Mouse (Mus musculus) urinary bladder, postnatal 36 days (tissue): ENCODE data around the gene Gm13279.
"Not testable (repeated sequence)": the region's sequence is repeated elsewhere in the genome, so short reads cannot be mapped to it uniquely, and the experiment has no call there.

Experiments used
- DNase-seq, 2 experiments: peaks; one replicate each; pipeline ENCODE4 v3.0.0; 2022; ENCODE audit warnings: low spot score in 2 of 2, mixed read lengths in 1 of 2

The Gm13279 gene

DNA sequence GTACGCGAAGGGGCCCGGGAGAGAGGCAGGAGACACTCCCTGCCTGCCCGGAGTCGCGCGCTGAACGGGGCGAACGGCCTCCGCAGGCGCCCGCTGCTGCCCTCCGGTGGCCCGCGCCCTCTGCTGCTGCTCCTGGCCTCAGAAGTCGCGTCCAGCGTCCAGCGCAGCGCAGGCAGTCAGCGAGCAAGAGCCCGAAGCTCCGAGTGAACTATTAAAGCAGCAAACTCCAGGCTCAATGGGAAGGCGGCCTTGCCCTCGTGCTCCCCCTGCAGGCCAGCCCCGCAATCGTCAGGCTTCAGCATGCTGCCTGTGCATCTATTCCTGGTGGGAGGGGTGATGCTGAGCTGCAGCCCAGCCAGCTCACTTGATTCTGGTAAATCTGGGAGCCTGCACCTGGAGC is at the start of gene Gm13279:
Gene Gm13279 (plus strand): TSS at position 301 of the 400 bp plus-strand sequence.
- not testable (repeated sequence) for DNase-seq

DNA sequence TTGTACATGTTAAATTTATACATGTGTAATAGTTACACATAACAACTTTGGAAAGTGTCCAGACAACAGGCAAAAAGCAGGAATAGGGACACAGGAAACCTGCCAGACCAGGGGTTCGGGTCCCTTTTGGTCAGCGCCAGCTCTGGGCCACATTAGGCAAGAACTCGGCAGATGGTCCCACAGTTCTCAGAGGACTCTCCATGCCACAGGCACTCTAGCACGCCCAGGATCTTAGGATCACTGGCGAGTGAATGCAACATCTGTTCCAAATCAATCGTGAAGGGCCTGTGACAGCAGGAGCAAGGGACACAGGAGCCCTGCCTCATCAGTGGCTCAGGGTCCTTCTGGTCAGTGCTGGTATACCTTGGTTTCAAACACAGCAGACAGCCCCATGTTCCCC is 47.3 kb upstream of the Gm13279 start:
- DNase-seq = no peak

DNA sequence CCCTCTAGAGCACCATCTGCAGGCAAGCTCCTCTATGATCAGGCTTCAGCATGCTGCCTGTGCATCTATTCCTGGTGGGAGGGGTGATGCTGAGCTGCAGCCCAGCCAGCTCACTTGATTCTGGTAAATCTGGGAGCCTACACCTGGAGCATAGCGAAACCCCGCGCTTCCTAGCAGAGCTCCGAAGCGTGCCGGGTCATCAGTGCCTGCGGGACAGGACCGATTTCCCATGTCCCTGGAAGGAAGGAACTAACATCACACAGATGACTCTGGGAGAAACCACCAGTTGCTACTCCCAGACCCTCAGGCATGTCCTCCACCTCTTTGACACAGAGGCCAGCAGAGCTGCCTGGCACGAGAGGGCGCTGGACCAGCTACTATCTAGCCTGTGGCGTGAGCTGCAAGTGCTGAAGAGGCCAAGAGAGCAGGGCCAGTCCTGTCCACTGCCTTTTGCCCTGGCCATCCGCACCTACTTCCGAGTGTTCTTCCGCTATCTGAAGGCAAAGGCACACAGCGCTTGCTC is 42.3 kb upstream of the Gm13279 start, which contains the start of gene Gm13271:
Gene Gm13271 (plus strand): TSS at position 51 of the 523 bp plus-strand sequence.
- peak; percentile 70 to 76 for DNase-seq

DNA sequence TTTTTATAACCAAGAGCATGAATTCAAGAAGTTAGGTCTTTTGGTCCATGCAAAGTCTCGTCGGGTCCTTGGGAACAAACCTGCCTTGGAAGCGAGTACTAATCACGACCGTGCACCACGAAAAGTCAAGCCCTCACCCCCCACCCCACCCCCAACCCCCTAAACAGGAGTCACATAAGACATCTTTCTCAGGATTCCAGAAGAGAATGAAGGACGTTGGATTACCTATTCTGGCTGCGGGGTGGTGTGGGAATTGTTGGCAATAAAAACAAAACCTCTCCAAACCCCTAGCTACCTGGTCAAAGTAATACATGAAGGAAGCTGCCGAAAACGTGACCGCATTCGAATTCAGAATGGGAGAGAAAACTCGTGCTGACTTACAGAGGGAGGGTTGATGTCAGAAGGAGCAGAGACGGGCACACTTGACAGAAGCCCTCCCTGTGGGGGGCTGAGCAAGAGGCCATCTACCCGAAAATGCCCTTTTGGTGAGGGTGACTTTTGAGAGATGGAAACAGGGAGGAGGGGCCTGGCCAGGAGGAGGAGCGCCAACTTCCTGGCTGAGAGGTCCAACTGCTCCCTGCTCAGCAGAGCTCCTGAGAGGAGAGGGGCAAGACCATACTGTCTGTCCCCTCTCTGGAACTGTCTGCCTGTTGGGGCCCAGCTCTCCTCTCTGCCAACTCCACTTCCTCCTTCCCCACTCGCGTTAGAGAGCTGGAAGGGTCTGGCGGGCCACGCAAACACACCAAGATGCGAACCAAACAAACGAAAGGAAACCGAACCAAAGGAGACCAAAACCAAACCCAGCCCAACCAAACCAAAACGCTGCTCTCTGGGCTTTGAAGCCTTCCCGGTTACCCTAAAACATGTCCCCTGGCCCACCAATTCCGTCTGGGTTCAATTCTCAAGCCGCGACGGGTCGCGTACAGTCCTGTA is 40.4 kb upstream of the Gm13279 start:
- peak in 1 of 2 experiments; percentile 18 for DNase-seq

DNA sequence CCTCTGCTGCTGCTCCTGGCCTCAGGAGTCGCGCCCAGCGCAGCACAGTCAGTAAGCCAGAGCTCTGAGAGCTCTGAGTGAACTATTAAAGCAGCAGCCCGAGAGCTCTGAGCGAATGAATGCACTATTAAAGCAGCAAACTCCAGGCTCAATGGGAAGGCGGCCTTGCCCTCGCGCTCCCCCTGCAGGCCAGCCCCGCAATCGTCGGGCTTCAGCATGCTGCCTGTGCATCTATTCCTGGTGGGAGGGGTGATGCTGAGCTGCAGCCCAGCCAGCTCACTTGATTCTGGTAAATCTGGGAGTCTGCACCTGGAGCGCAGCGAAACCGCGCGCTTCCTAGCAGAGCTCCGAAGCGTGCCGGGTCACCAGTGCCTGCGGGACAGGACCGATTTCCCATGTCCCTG is 39.6 kb upstream of the Gm13279 start:
- DNase-seq = peak; percentile 88 to 92

DNA sequence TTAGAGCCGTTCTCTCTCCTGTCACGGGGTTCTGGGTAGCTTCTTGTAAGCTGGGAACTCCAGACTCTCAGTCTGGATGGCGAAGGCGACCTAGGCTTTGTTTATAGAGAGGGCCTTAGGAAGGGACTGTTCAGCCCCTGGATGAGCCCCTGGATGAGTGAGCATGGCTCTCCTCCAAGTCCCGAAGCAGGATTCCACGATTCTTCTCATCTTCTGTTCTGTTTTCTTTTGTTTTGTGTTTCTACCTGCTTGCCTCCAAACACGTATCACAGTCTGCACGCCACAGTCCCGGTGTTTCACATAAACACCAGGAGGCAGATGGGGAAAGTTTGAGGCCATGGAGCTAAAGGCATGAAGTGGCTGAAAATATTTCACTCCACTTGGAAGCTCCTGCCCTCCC is 38.4 kb upstream of the Gm13279 start:
- DNase-seq = not testable (repeated sequence)

DNA sequence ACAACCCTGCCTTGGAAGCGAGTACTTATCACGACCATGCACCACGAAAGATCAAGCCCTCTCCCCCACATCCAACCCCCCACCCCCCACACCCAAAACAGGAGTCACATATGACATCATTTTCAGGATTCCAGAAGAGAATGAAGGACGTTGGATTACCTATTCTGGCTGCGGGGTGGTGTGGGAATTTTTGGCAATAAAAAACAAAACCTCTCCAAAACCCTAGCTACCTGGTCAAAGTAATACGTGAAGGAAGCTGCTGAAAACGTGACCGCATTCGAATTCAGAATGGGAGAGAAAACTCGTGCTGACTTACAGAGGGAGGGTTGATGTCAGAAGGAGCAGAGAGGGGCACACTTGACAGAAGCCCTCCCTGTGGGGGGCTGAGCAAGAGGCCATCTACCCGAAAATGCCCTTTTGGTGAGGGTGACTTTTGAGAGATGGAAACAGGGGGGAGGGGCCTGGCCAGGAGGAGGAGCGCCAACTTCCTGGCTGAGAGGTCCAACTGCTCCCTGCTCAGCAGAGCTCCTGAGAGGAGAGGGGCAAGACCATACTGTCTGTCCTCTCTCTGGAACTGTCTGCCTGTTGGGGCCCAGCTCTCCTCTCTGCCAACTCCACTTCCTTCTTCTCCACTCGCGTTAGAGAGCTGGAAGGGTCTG is 37.5 kb upstream of the Gm13279 start, which contains the start of gene Gm13283:
Gene Gm13283 (plus strand): TSS at position 510 of the 659 bp plus-strand sequence.
- peak; percentile 18 to 32 for DNase-seq

DNA sequence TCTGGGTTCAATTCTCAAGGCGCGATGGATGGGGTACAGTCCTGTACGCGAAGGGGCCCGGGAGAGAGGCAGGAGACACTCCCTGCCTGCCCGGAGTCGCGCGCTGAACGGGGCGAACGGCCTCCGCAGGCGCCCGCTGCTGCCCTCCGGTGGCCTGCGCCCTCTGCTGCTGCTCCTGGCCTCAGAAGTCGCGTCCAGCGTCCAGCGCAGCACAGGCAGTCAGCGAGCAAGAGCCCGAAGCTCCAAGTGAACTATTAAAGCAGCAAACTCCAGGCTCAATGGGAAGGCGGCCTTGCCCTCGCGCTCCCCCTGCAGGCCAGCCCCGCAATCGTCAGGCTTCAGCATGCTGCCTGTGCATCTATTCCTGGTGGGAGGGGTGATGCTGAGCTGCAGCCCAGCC is 36.8 kb upstream of the Gm13279 start:
- DNase-seq = peak; percentile 53 to 78

DNA sequence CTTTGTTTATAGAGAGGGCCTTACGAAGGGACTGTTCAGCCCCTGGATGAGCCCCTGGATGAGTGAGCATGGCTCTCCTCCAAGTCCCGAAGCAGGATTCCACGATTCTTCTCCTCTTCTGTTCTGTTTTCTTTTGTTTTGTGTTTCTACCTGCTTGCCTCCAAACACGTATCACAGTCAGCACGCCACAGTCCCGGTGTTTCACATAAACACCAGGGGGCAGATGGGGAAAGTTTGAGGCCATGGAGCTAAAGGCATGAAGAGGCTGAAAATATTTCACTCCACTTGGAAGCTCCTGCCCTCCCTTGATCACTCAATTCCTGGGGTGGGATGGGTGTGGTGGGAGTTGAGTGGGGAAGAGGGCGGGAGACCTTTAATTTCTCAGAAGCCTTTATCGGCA is 35.4 kb upstream of the Gm13279 start:
- DNase-seq = peak; percentile 66 to 69

DNA sequence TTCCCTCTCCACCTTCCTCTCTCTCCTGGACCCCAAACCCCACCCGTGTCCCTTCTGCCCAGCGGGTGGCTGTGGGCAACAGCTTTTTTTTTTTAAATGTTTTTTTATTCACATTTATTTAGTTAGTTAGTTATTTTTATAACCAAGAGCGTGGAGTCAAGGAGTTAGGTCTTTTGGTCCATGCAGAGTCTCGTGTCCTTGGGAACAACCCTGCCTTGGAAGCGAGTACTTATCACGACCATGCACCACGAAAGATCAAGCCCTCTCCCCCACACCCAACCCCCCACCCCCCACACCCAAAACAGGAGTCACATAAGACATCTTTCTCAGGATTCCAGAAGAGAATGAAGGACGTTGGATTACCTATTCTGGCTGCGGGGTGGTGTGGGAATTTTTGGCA is 34.9 kb upstream of the Gm13279 start:
- DNase-seq = not testable (repeated sequence)

DNA sequence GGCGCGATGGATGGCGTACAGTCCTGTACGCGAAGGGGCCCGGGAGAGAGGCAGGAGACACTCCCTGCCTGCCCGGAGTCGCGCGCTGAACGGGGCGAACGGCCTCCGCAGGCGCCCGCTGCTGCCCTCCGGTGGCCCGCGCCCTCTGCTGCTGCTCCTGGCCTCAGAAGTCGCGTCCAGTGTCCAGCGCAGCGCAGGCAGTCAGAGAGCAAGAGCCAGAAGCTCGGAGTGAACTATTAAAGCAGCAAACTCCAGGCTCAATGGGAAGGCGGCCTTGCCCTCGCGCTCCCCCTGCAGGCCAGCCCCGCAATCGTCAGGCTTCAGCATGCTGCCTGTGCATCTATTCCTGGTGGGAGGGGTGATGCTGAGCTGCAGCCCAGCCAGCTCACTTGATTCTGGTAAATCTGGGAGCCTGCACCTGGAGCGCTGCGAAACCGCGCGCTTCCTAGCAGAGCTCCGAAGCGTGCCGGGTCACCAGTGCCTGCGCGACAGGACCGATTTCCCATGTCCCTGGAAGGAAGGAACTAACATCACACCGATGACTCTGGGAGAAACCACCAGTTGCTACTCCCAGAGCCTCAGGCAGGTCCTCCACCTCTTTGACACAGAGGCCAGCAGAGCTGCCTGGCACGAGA is 33.7 kb upstream of the Gm13279 start:
- DNase-seq = peak; percentile 18 to 57

DNA sequence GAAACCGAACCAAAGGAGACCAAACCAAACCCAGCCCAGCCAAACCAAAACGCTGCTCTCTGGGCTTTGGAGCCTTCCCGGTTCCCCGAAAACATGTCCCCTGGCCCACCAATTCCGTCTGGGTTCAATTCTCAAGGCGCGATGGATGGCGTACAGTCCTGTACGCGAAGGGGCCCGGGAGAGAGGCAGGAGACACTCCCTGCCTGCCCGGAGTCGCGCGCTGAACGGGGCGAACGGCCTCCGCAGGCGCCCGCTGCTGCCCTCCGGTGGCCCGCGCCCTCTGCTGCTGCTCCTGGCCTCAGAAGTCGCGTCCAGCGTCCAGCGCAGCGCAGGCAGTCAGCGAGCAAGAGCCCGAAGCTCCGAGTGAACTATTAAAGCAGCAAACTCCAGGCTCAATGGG is 23.7 kb upstream of the Gm13279 start, which contains the start of gene Gm13290:
Gene Gm13290 (plus strand): TSS at position 301 of the 400 bp plus-strand sequence.
- DNase-seq = not testable (repeated sequence)

DNA sequence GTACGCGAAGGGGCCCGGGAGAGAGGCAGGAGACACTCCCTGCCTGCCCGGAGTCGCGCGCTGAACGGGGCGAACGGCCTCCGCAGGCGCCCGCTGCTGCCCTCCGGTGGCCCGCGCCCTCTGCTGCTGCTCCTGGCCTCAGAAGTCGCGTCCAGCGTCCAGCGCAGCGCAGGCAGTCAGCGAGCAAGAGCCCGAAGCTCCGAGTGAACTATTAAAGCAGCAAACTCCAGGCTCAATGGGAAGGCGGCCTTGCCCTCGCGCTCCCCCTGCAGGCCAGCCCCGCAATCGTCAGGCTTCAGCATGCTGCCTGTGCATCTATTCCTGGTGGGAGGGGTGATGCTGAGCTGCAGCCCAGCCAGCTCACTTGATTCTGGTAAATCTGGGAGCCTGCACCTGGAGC is 20.6 kb upstream of the Gm13279 start, which contains the start of gene Gm13289:
Gene Gm13289 (plus strand): TSS at position 301 of the 400 bp plus-strand sequence.
- not testable (repeated sequence) for DNase-seq

DNA sequence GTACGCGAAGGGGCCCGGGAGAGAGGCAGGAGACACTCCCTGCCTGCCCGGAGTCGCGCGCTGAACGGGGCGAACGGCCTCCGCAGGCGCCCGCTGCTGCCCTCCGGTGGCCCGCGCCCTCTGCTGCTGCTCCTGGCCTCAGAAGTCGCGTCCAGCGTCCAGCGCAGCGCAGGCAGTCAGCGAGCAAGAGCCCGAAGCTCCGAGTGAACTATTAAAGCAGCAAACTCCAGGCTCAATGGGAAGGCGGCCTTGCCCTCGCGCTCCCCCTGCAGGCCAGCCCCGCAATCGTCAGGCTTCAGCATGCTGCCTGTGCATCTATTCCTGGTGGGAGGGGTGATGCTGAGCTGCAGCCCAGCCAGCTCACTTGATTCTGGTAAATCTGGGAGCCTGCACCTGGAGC is 17.6 kb upstream of the Gm13279 start, which contains the start of gene Gm13272:
Gene Gm13272 (plus strand): TSS at position 301 of the 400 bp plus-strand sequence.
- DNase-seq = not testable (repeated sequence)

DNA sequence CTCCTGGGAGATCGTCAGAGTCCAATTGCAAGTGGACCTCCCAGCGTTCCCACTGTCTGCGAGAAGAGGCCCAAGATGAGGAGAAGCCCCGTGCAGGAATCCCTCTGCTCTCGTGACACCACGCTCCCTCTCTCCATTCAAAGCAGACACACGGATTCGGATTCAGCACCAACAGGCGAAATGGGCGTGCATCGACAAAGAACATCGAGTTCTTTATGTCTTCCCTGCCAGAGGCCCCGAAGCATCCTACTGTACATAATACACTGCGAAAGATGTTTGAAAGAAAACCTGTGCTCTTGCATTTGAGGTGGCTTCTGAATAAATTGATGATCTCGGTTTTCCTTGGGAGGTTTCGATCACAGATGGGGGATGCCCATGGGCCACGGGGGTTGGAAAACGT is 16.9 kb upstream of the Gm13279 start:
- not testable (repeated sequence) for DNase-seq

DNA sequence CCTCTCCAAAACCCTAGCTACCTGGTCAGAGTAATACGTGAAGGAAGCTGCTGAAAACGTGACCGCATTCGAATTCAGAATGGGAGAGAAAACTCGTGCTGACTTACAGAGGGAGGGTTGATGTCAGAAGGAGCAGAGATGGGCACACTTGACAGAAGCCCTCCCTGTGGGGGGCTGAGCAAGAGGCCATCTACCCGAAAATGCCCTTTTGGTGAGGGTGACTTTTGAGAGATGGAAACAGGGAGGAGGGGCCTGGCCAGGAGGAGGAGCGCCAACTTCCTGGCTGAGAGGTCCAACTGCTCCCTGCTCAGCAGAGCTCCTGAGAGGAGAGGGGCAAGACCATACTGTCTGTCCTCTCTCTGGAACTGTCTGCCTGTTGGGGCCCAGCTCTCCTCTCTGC is 15.4 kb upstream of the Gm13279 start, which contains the start of gene Ifnz:
Gene Ifnz (plus strand): TSS at position 301 of the 400 bp plus-strand sequence.
- not testable (repeated sequence) for DNase-seq

DNA sequence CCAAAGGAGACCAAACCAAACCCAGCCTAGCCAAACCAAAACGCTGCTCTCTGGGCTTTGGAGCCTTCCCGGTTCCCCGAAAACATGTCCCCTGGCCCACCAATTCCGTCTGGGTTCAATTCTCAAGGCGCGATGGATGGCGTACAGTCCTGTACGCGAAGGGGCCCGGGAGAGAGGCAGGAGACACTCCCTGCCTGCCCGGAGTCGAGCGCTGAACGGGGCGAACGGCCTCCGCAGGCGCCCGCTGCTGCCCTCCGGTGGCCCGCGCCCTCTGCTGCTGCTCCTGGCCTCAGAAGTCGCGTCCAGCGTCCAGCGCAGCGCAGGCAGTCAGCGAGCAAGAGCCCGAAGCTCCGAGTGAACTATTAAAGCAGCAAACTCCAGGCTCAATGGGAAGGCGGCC is 14.9 kb upstream of the Gm13279 start:
- peak in 1 of 2 experiments; percentile 7 for DNase-seq

DNA sequence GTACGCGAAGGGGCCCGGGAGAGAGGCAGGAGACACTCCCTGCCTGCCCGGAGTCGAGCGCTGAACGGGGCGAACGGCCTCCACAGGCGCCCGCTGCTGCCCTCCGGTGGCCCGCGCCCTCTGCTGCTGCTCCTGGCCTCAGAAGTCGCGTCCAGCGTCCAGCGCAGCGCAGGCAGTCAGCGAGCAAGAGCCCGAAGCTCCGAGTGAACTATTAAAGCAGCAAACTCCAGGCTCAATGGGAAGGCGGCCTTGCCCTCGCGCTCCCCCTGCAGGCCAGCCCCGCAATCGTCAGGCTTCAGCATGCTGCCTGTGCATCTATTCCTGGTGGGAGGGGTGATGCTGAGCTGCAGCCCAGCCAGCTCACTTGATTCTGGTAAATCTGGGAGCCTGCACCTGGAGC is 11.8 kb upstream of the Gm13279 start, which contains the start of gene Gm13276:
Gene Gm13276 (plus strand): TSS at position 301 of the 400 bp plus-strand sequence.
- DNase-seq = not testable (repeated sequence)

DNA sequence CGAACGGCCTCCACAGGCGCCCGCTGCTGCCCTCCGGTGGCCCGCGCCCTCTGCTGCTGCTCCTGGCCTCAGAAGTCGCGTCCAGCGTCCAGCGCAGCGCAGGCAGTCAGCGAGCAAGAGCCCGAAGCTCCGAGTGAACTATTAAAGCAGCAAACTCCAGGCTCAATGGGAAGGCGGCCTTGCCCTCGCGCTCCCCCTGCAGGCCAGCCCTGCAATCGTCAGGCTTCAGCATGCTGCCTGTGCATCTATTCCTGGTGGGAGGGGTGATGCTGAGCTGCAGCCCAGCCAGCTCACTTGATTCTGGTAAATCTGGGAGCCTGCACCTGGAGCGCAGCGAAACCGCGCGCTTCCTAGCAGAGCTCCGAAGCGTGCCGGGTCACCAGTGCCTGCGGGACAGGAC is 8.8 kb upstream of the Gm13279 start, which contains the start of gene Gm13277:
Gene Gm13277 (plus strand): TSS at position 231 of the 400 bp plus-strand sequence.
- peak; percentile 34 to 72 for DNase-seq

DNA sequence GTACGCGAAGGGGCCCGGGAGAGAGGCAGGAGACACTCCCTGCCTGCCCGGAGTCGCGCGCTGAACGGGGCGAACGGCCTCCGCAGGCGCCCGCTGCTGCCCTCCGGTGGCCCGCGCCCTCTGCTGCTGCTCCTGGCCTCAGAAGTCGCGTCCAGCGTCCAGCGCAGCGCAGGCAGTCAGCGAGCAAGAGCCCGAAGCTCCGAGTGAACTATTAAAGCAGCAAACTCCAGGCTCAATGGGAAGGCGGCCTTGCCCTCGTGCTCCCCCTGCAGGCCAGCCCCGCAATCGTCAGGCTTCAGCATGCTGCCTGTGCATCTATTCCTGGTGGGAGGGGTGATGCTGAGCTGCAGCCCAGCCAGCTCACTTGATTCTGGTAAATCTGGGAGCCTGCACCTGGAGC is 5.9 kb upstream of the Gm13279 start, which contains the start of gene Gm13278:
Gene Gm13278 (plus strand): TSS at position 301 of the 400 bp plus-strand sequence.
- not testable (repeated sequence) for DNase-seq
